Mouse (Mus musculus) CH12.LX (cell line): ENCODE data around the gene Siah2. TPM values are rescaled to one million over a fixed set of nuclear protein-coding genes. Genes with fewer than 3 reads are reported as not detected.

Source experiments
- DNase-seq: peaks from one replicate; pipeline ENCODE4 v3.0.0-alpha.2; 2013; ENCODE audit errors: extremely low read depth
- H3K27ac ChIP-seq: 2 replicates; pipeline ENCODE4 v1.5.1; 2012; ENCODE audit warnings: low read depth, mild to moderate bottlenecking, control low read depth, moderate library complexity; ENCODE audit not compliant: insufficient read depth
- H3K27me3 ChIP-seq: replicated peaks from 2 replicates; pipeline ENCODE3; 2012; ENCODE audit warnings: inconsistent platforms
- H3K36me3 ChIP-seq, 2 experiments: replicated peaks in 1 of 2; 2 replicates each; pipeline versions ENCODE3 to v1.6.1; 2012; ENCODE audit warnings: inconsistent platforms in 1 of 2, low read length in 1 of 2, mild to moderate bottlenecking in 1 of 2, mixed read lengths in 1 of 2, moderate library complexity in 1 of 2; ENCODE audit not compliant: control insufficient read depth in 1 of 2, insufficient read depth in 1 of 2
- H3K4me1 ChIP-seq, 2 experiments: 2 replicates each; pipeline ENCODE4 v1.6.1; 2012; ENCODE audit warnings: inconsistent platforms in 1 of 2, moderate library complexity in 1 of 2; ENCODE audit not compliant: insufficient read depth in 2 of 2, control insufficient read depth in 1 of 2
- H3K4me2 ChIP-seq: 2 replicates; pipeline ENCODE4 v1.6.1; 2012; ENCODE audit warnings: low read depth, mild to moderate bottlenecking, control low read depth; ENCODE audit not compliant: poor library complexity, insufficient read depth, severe bottlenecking
- H3K4me3 ChIP-seq, 3 experiments: fragments of 150-350 bp in 1 of 3; sonication (generic) in 1 of 3; replicated peaks in 1 of 3; 2 replicates each; pipeline versions ENCODE3 to v1.5.1; 2011 to 2012; ENCODE audit warnings: low read depth in 2 of 3, low read length in 2 of 3, mild to moderate bottlenecking in 2 of 3, moderate library complexity in 2 of 3, control low read depth in 1 of 3, improper control_type of control experiment in 1 of 3, inconsistent platforms in 1 of 3, mixed read lengths in 1 of 3; ENCODE audit not compliant: poor library complexity in 1 of 3
- H3K79me2 ChIP-seq: replicated peaks from 2 replicates; pipeline ENCODE4 v1.6.1; 2012; ENCODE audit warnings: mild to moderate bottlenecking, moderate library complexity; ENCODE audit not compliant: control insufficient read depth, poor library complexity, insufficient read depth, severe bottlenecking; ENCODE audit errors: extremely low read depth
- H3K9ac ChIP-seq: 2 replicates; pipeline ENCODE4 v1.6.1; 2012; ENCODE audit warnings: low read depth, mild to moderate bottlenecking, control low read depth, moderate library complexity; ENCODE audit not compliant: insufficient read depth
- H3K9me3 ChIP-seq: replicated peaks from 2 replicates; pipeline ENCODE3; 2012; ENCODE audit warnings: low read length, inconsistent platforms, mixed read lengths
- BHLHE40 ChIP-seq: IDR thresholded peaks from 2 replicates; pipeline ENCODE4 v1.6.1; 2011; ENCODE audit warnings: mild to moderate bottlenecking, low read depth, low read length, improper control_type of control experiment
- CHD1 ChIP-seq: IDR thresholded peaks from 2 replicates; pipeline ENCODE4 v1.6.1; 2012; ENCODE audit warnings: low read depth, low read length, improper control_type of control experiment, inconsistent platforms
- CHD2 ChIP-seq: IDR thresholded peaks from 2 replicates; pipeline ENCODE4 v1.6.1; 2011; ENCODE audit warnings: low read length, improper control_type of control experiment
- CTCF ChIP-seq, 2 experiments: IDR thresholded peaks in 1 of 2; conservative IDR thresholded peaks in 1 of 2; 2 replicates each; pipeline ENCODE4 v1.5.1; 2011 to 2012; ENCODE audit warnings: low read depth in 2 of 2, low read length in 2 of 2, improper control_type of control experiment in 1 of 2, inconsistent platforms in 1 of 2, mild to moderate bottlenecking in 1 of 2, moderate library complexity in 1 of 2
- E2F4 ChIP-seq: IDR thresholded peaks from 2 replicates; pipeline ENCODE4 v1.6.1; 2011; ENCODE audit warnings: low read depth, low read length, improper control_type of control experiment; ENCODE audit not compliant: insufficient replicate concordance
- ELF1 ChIP-seq: IDR thresholded peaks from 2 replicates; pipeline ENCODE4 v1.6.1; 2014; ENCODE audit warnings: low read depth, mild to moderate bottlenecking, inconsistent platforms, low read length, improper control_type of control experiment
- EP300 ChIP-seq: IDR thresholded peaks from 2 replicates; pipeline ENCODE4 v1.6.1; 2011; ENCODE audit warnings: low read length, improper control_type of control experiment
- ETS1 ChIP-seq: conservative IDR thresholded peaks from 2 replicates; pipeline ENCODE4 v1.6.1; 2012; ENCODE audit warnings: low read depth, mild to moderate bottlenecking, inconsistent platforms, low read length, improper control_type of control experiment, moderate library complexity
- HCFC1 ChIP-seq: IDR thresholded peaks from 2 replicates; pipeline ENCODE4 v1.6.1; 2012; ENCODE audit warnings: low read depth, mild to moderate bottlenecking, inconsistent platforms, low read length, improper control_type of control experiment
- IRF4 ChIP-seq: IDR thresholded peaks from 2 replicates; pipeline ENCODE4 v1.6.1; 2014; ENCODE audit warnings: low read depth, mild to moderate bottlenecking, inconsistent platforms, low read length, improper control_type of control experiment
- JUN ChIP-seq: IDR thresholded peaks from 2 replicates; pipeline ENCODE4 v1.6.1; 2011; ENCODE audit warnings: low read depth, mild to moderate bottlenecking, low read length, improper control_type of control experiment, moderate library complexity; ENCODE audit not compliant: insufficient read depth
- JUND ChIP-seq: conservative IDR thresholded peaks from 2 replicates; pipeline ENCODE4 v1.6.1; 2011; ENCODE audit warnings: low read depth, low read length, improper control_type of control experiment
- MAFK ChIP-seq: IDR thresholded peaks from 2 replicates; pipeline ENCODE4 v1.6.1; 2011; ENCODE audit warnings: low read length, improper control_type of control experiment; ENCODE audit not compliant: insufficient replicate concordance
- MAX ChIP-seq: IDR thresholded peaks from 2 replicates; pipeline ENCODE4 v1.6.1; 2011; ENCODE audit warnings: low read length, improper control_type of control experiment
- MAZ ChIP-seq: IDR thresholded peaks from 2 replicates; pipeline ENCODE4 v1.6.1; 2012; ENCODE audit warnings: low read depth, mild to moderate bottlenecking, inconsistent platforms, low read length, improper control_type of control experiment, moderate library complexity
- MEF2A ChIP-seq: IDR thresholded peaks from 2 replicates; pipeline ENCODE4 v1.6.1; 2014; ENCODE audit warnings: low read depth, mild to moderate bottlenecking, inconsistent platforms, low read length, improper control_type of control experiment, borderline replicate concordance
- MXI1 ChIP-seq: IDR thresholded peaks from 2 replicates; pipeline ENCODE4 v1.6.1; 2011; ENCODE audit warnings: mild to moderate bottlenecking, low read depth, low read length, improper control_type of control experiment
- MYC ChIP-seq: IDR thresholded peaks from 2 replicates; pipeline ENCODE4 v1.6.1; 2011; ENCODE audit warnings: low read depth, mild to moderate bottlenecking, improper control_type of control experiment, low read length
- POLR2A ChIP-seq: IDR thresholded peaks from 2 replicates; pipeline ENCODE4 v1.6.1; 2011; ENCODE audit warnings: low read depth, mild to moderate bottlenecking, improper control_type of control experiment, low read length
- POLR2AphosphoS2 ChIP-seq: IDR thresholded peaks from 2 replicates; pipeline ENCODE4 v1.6.1; 2011; ENCODE audit warnings: low read depth, low read length, improper control_type of control experiment
- RCOR1 ChIP-seq: conservative IDR thresholded peaks from 2 replicates; pipeline ENCODE4 v1.6.1; 2012; ENCODE audit warnings: low read depth, mild to moderate bottlenecking, inconsistent platforms, low read length, improper control_type of control experiment
- SIN3A ChIP-seq: IDR thresholded peaks from 2 replicates; pipeline ENCODE4 v1.6.1; 2012; ENCODE audit warnings: low read length, improper control_type of control experiment, inconsistent platforms
- SMC3 ChIP-seq: IDR thresholded peaks from 2 replicates; pipeline ENCODE4 v1.6.1; 2011; ENCODE audit warnings: low read depth, low read length, improper control_type of control experiment
- TBP ChIP-seq: conservative IDR thresholded peaks from 2 replicates; pipeline ENCODE4 v1.6.1; 2011; ENCODE audit warnings: low read depth, low read length, improper control_type of control experiment
- TCF12 ChIP-seq: IDR thresholded peaks from 2 replicates; pipeline ENCODE4 v1.6.1; 2014; ENCODE audit warnings: low read depth, mild to moderate bottlenecking, inconsistent platforms, low read length, improper control_type of control experiment
- UBTF ChIP-seq: IDR thresholded peaks from 2 replicates; pipeline ENCODE4 v1.6.1; 2012; ENCODE audit warnings: low read depth, mild to moderate bottlenecking, inconsistent platforms, low read length, improper control_type of control experiment, moderate library complexity
- USF1 ChIP-seq: IDR thresholded peaks from 2 replicates; pipeline ENCODE4 v1.6.1; 2014; ENCODE audit warnings: low read depth, mild to moderate bottlenecking, inconsistent platforms, low read length, improper control_type of control experiment
- ZKSCAN1 ChIP-seq: IDR thresholded peaks from 2 replicates; pipeline ENCODE4 v1.6.1; 2012; ENCODE audit warnings: low read depth, inconsistent platforms, low read length, improper control_type of control experiment, borderline replicate concordance
- ZMIZ1 ChIP-seq: IDR thresholded peaks from 2 replicates; pipeline ENCODE4 v1.6.1; 2012; ENCODE audit warnings: low read depth, mild to moderate bottlenecking, inconsistent platforms, low read length, improper control_type of control experiment
- ZNF384 ChIP-seq: IDR thresholded peaks from 2 replicates; pipeline ENCODE4 v1.6.1; 2012; ENCODE audit warnings: low read depth, low read length, improper control_type of control experiment, inconsistent platforms
- dilution Hi-C: fragments of 300-500 bp; cut with MboI; formaldehyde crosslinking; loops from 2 replicates; pipeline ENCODE4 v1.14.3; 2020; ENCODE audit warnings: low sequenced_read_pairs; ENCODE audit not compliant: extremely low pct_unique_long_range_greater_than_20kb, extremely low pct_ligation_motif_present
- in situ Hi-C: fragments of 300-500 bp; cut with MboI; formaldehyde crosslinking; loops from 3 replicates; pipeline ENCODE4 v1.14.3; 2019; ENCODE audit warnings: low sequenced_read_pairs, low pct_ligation_motif_present, low pct_unique_long_range_greater_than_20kb, mixed read lengths
- polyA plus RNA-seq: library from polyadenylated mRNA; unstranded; fragments of >175 nt; gene quantifications from 2 replicates; pipeline ENCODE4 v1.2.1, GENCODE M21; 2012; ENCODE audit warnings: low read depth; ENCODE audit not compliant: insufficient read length
- total RNA-seq, 2 experiments: library from RNA; depleted of rRNA; stranded (reverse); fragments of 300-350 nt in 1 of 2; fragments of >200 nt in 1 of 2; gene quantifications; 2 replicates each; pipeline ENCODE4 v1.2.3; 2012 to 2014

Gene Siah2
- total and polyA plus RNA-seq, 3 experiments: 104 to 142 (median 140) TPM

DNA sequence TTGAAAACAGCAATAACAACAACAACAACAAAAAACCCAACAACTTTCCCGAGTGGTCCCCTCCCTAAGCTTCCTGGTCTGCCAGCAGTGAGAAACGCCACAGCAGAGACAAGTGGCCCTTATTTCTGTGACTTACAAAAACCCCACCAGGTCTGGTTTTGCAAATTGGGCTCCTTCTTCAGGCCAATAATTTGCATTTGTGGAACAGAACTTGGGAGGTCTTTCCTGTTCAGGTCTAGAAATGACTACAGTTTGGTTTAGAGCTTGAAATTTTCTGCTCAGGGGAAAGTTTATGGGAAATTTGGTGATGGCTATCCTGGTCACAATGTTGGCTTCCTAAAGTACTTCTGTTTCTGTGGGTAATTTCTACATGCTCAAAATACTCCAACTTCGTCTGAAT, 4.6 kb upstream of the Siah2 start:
- DNase-seq: peak; percentile 90
- Histone ChIP-seq H3K9ac (0 out of 2 replicates have a peak overlapping the region, but pooled peaks have one; percentile 99), H3K4me1 (peaks cover 16 to 49% of the 10 kb centered on the region in 2 experiments), H3K4me3 (peak overlapping the region in 2 of 3 experiments; percentile 26 to 98), H3K9me3 (peaks cover 12% of the 10 kb centered on the region), H3K27ac (peak overlapping the region; percentile 100), H3K27me3 (no peaks in the 10 kb centered on the region), H3K4me2 (peak overlapping the region; percentile 97), H3K79me2 (peaks cover 24% of the 10 kb centered on the region), H3K36me3 (peaks cover 8 to 20% of the 10 kb centered on the region in 2 experiments)
- in situ Hi-C loops (loop anchor here (25.0 kb wide), 1 partner anchor 285 kb away; the partner anchor contains the start of gene Tsc22d2), dilution Hi-C loops (no loop called here)
- TF ChIP-seq RCOR1 (peak; percentile 93), ETS1 (peak; percentile 93), MAFK (peak; percentile 97), MEF2A (peak; percentile 98), POLR2AphosphoS2 (peak; percentile 54; the same call in 1 of the 2 replicates), CTCF (conservative IDR thresholded peaks at IDR 0.05 in 1 of 2, IDR thresholded peaks at IDR 0.05 in 1 of 2; ENCODE audit: low read depth in 2 of 2, low read length in 2 of 2) (no peak), UBTF (no peak), IRF4 (peak; percentile 99), BHLHE40 (peak; percentile 89), SIN3A (peak; percentile 96), ZKSCAN1 (no peak), TCF12 (peak; percentile 96), HCFC1 (peak; percentile 8; the same call in 1 of the 2 replicates), E2F4 (peak; percentile 67; the same call in 1 of the 2 replicates), TBP (peak; percentile 81; the same call in 1 of the 2 replicates), MAX (peak; percentile 53), ELF1 (peak; percentile 74), ZMIZ1 (peak; percentile 74), JUN (peak; percentile 95), MYC (peak; percentile 61; the same call in 1 of the 2 replicates), MAZ (peak; percentile 96), EP300 (peak; percentile 99), CHD1 (no peak), USF1 (no peak), MXI1 (peak; percentile 27), ZNF384 (peak; percentile 60), POLR2A (peak; percentile 67), CHD2 (peak; percentile 90), JUND (peak; percentile 99), SMC3 (no peak)
- TF ChIP-seq, all 38 proteins: peak for 24
